Mouse (Mus musculus) cerebellum, adult 9-11 months (tissue): Measurements from ENCODE around the gene Med26.

Source experiments
- DNase-seq: peaks from one replicate; pipeline ENCODE4 v3.0.0; 2022

Med26 gene

GRCm38 (mm10) chr8:72547122-72547801 lies 808 bp downstream of the Med26 start:
- peak; percentile 63 for DNase-seq

GRCm38 (mm10) chr8:72539234-72539633 lies 8.8 kb downstream of the Med26 start:
- no peak for DNase-seq

- DNase-seq = no peak
These were observed 13.2 kb downstream of the Med26 start for GRCm38 (mm10) chr8:72534888-72535287.

- DNase-seq = no peak
These were observed 16.0 kb downstream of the Med26 start for GRCm38 (mm10) chr8:72532103-72532502.

GRCm38 (mm10) chr8:72521888-72522287 lies 26.2 kb downstream of the Med26 start:
- DNase-seq = no peak

GRCm38 (mm10) chr8:72517421-72517988 lies 30.6 kb downstream of the Med26 start:
- no peak for DNase-seq

GRCm38 (mm10) chr8:72513158-72513557 lies 34.9 kb downstream of the Med26 start:
- DNase-seq = no peak

- DNase-seq = no peak
These were observed 35.4 kb downstream of the Med26 start for GRCm38 (mm10) chr8:72512648-72513047.

- DNase-seq = no peak
These were observed 40.6 kb downstream of the Med26 start for GRCm38 (mm10) chr8:72507505-72507904.

- DNase-seq = peak; percentile 76
These were observed 43.3 kb downstream of the Med26 start for GRCm38 (mm10) chr8:72504637-72505314.

GRCm38 (mm10) chr8:72504137-72504536 lies 43.9 kb downstream of the Med26 start:
- DNase-seq = peak; percentile 93

GRCm38 (mm10) chr8:72500521-72500931 lies 47.5 kb downstream of the Med26 start:
- peak; percentile 88 for DNase-seq

- DNase-seq = no peak
These were observed 48.4 kb downstream of the Med26 start for GRCm38 (mm10) chr8:72499521-72500284.

GRCm38 (mm10) chr8:72498527-72498926 lies 49.5 kb downstream of the Med26 start:
- no peak for DNase-seq

GRCm38 (mm10) chr8:72497911-72498310 lies 50.2 kb downstream of the Med26 start:
- DNase-seq = no peak

- DNase-seq = peak; percentile 43
These were observed 51.9 kb downstream of the Med26 start for GRCm38 (mm10) chr8:72496217-72496616.

- DNase-seq = peak; percentile 52
These were observed 52.5 kb downstream of the Med26 start for GRCm38 (mm10) chr8:72495411-72496111.

- peak; percentile 56 for DNase-seq
These were observed 54.7 kb downstream of the Med26 start for GRCm38 (mm10) chr8:72493381-72493780.

- peak; percentile 100 for DNase-seq
These were observed 55.4 kb downstream of the Med26 start for GRCm38 (mm10) chr8:72492622-72493081.

GRCm38 (mm10) chr8:72491680-72492621 lies 56.1 kb downstream of the Med26 start, which contains the start of gene Slc35e1:
Gene Slc35e1, minus strand, starts transcription at chr8:72492614.
- DNase-seq = peak; percentile 77

GRCm38 (mm10) chr8:72491017-72491416 lies 57.1 kb downstream of the Med26 start:
- DNase-seq = peak; percentile 54
